Mouse (Mus musculus) heart, embryonic 14.5 days (tissue): ENCODE results near the gene Tyw5. TPM values are rescaled to one million over a fixed set of nuclear protein-coding genes. Genes with fewer than 3 reads are reported as not detected.

Experiments used
- ATAC-seq: fragments of 200-750 bp; cut with Nextera tagmentation; 2 replicates; pipeline ENCODE4 v1.8.0; 2017; ENCODE audit warnings: low read depth, moderate TSS enrichment; ENCODE audit not compliant: insufficient number of reproducible peaks, insufficient read depth, low FRiP score
- H3K27ac ChIP-seq, 2 experiments: fragments of 200-500 bp in 1 of 2; fragments of 300-500 bp in 1 of 2; sonication (generic) in 1 of 2; replicated peaks in 1 of 2; 2 replicates each; pipeline ENCODE4 v1.5.1; 2012 to 2014; ENCODE audit warnings: low read depth in 2 of 2, low read length in 2 of 2, control low read depth in 1 of 2, mild to moderate bottlenecking in 1 of 2, mixed read lengths in 1 of 2; ENCODE audit not compliant: control insufficient read depth in 1 of 2, insufficient read depth in 1 of 2
- H3K27me3 ChIP-seq: fragments of 300-500 bp; sonication (generic); 2 replicates; pipeline ENCODE4 v1.6.1; 2014; ENCODE audit warnings: mild to moderate bottlenecking, low read length, control low read depth; ENCODE audit not compliant: control insufficient read depth, insufficient read depth
- H3K36me3 ChIP-seq: fragments of 300-500 bp; sonication (generic); 2 replicates; pipeline ENCODE4 v1.6.1; 2014; ENCODE audit warnings: mild to moderate bottlenecking, control low read depth, low read length, mixed read lengths; ENCODE audit not compliant: control insufficient read depth, insufficient read depth
- H3K4me1 ChIP-seq, 2 experiments: fragments of 200-500 bp in 1 of 2; fragments of 300-500 bp in 1 of 2; sonication (generic) in 1 of 2; 2 replicates each; pipeline ENCODE4 v1.6.1; 2012 to 2014; ENCODE audit warnings: low read length in 2 of 2, control low read depth in 1 of 2, mixed read lengths in 1 of 2; ENCODE audit not compliant: control insufficient read depth in 2 of 2, insufficient read depth in 2 of 2
- H3K4me2 ChIP-seq: fragments of 300-500 bp; sonication (generic); 2 replicates; pipeline ENCODE4 v1.6.1; 2014; ENCODE audit warnings: mild to moderate bottlenecking, low read length
- H3K4me3 ChIP-seq, 2 experiments: fragments of 200-500 bp in 1 of 2; fragments of 300-500 bp in 1 of 2; sonication (generic) in 1 of 2; 2 replicates each; pipeline ENCODE4 v1.5.1; 2012 to 2014; ENCODE audit warnings: low read length in 2 of 2, mild to moderate bottlenecking in 2 of 2, control low read depth in 1 of 2, low read depth in 1 of 2, moderate library complexity in 1 of 2; ENCODE audit not compliant: control insufficient read depth in 1 of 2, insufficient read depth in 1 of 2
- H3K9ac ChIP-seq: fragments of 300-500 bp; sonication (generic); 2 replicates; pipeline ENCODE4 v1.6.1; 2014; ENCODE audit warnings: mild to moderate bottlenecking, low read length
- H3K9me3 ChIP-seq: fragments of 300-500 bp; sonication (generic); 2 replicates; pipeline ENCODE4 v1.6.1; 2016; ENCODE audit warnings: low read length, control low read depth; ENCODE audit not compliant: control insufficient read depth
- WGBS: fragments of 180-500 bp; shearing (Covaris S2); extraction: QIAGEN DNeasy Blood & Tissue Kit; methylation state at CpG from one replicate; pipeline ENCODE4 v1.1.7; 2014; 5-methylcytosine and 5-hydroxymethylcytosine counted together
- polyA plus RNA-seq: library from polyadenylated mRNA; unstranded; fragments of >200 nt; fragmentation: Nextera tagmentation; extraction: Ambion mirVana; gene quantifications from 2 replicates; pipeline ENCODE4 v1.2.1, GENCODE M21; 2014

Gene Tyw5
- polyA plus RNA-seq, 1 experiment from 2014 or later = 18.2 TPM

- Histone ChIP-seq H3K9me3 (no peaks in the 10 kb centered on the region), H3K4me3 (no peak overlapping the region), H3K4me2 (no peak overlapping the region)
Observed at GRCm38 (mm10) chr1:57433141-57433540, 26.2 kb upstream of the Tyw5 start.

GRCm38 (mm10) chr1:57429786-57430483, 23.0 kb upstream of the Tyw5 start:
- H3K27ac ChIP-seq = peak overlapping the region in 1 of 2 experiments; percentile 47; a peak in 2 of 4 replicates
- no peaks in the 10 kb centered on the region for H3K9me3 ChIP-seq
- no peaks in the 10 kb centered on the region for H3K27me3 ChIP-seq
- peak overlapping the region; percentile 49 for H3K4me2 ChIP-seq
- H3K4me3 ChIP-seq = no peak overlapping the region
- ATAC-seq = no peak
- no peaks in the 10 kb centered on the region for H3K36me3 ChIP-seq
- no peaks in the 10 kb centered on the region; a peak in 1 of 4 replicates for H3K4me1 ChIP-seq
- WGBS = 44% methylated on average over 12 of the region's 12 CpGs
- no peak overlapping the region for H3K9ac ChIP-seq

More at GRCm38 (mm10) chr1:57433141-57433540, 26.2 kb upstream of the Tyw5 start:
- H3K4me1 ChIP-seq = peaks cover 4 to 11% of the 10 kb centered on the region in 2 experiments; a peak in 3 of 4 replicates
- WGBS = 92% methylated on average over 7 of the region's 7 CpGs
- ATAC-seq = no peak
- no peak overlapping the region for H3K27ac ChIP-seq
- no peaks in the 10 kb centered on the region for H3K36me3 ChIP-seq
- no peak overlapping the region for H3K9ac ChIP-seq
- no peaks in the 10 kb centered on the region for H3K27me3 ChIP-seq

GRCm38 (mm10) chr1:57428368-57429308, 21.7 kb upstream of the Tyw5 start:
- ATAC-seq = no peak
- H3K36me3 ChIP-seq = no peaks in the 10 kb centered on the region
- H3K4me2 ChIP-seq = peak overlapping the region; percentile 46
- WGBS = 54% methylated on average over 16 of the region's 16 CpGs
- H3K4me3 ChIP-seq = no peak overlapping the region
- H3K27ac ChIP-seq = no peak overlapping the region
- H3K27me3 ChIP-seq = no peaks in the 10 kb centered on the region
- no peaks in the 10 kb centered on the region; a peak in 1 of 4 replicates for H3K4me1 ChIP-seq
- H3K9me3 ChIP-seq = no peaks in the 10 kb centered on the region
- no peak overlapping the region for H3K9ac ChIP-seq

GRCm38 (mm10) chr1:57423696-57424095, 16.8 kb upstream of the Tyw5 start:
- Histone ChIP-seq H3K9me3 (no peaks in the 10 kb centered on the region), H3K4me3 (no peak overlapping the region), H3K4me2 (no peak overlapping the region), H3K27ac (no peak overlapping the region), H3K4me1 (no peaks in the 10 kb centered on the region), H3K36me3 (no peaks in the 10 kb centered on the region), H3K27me3 (no peaks in the 10 kb centered on the region), H3K9ac (no peak overlapping the region)
- 3% methylated on average over 1 of the region's 1 CpGs for WGBS
- no peak for ATAC-seq

- Histone ChIP-seq H3K4me1 (peaks cover 0 to 8% of the 10 kb centered on the region in 2 experiments; a peak in 2 of 4 replicates), H3K27me3 (no peaks in the 10 kb centered on the region), H3K4me3 (no peak overlapping the region), H3K9ac (no peak overlapping the region), H3K36me3 (peaks cover 62% of the 10 kb centered on the region), H3K4me2 (no peak overlapping the region), H3K9me3 (0 out of 2 replicates have a peak, but pooled peaks cover 5% of the 10 kb centered on the region), H3K27ac (no peak overlapping the region)
- ATAC-seq = no peak
- 87% methylated on average over 2 of the region's 2 CpGs for WGBS
Observed at GRCm38 (mm10) chr1:57413397-57413796, 6.5 kb upstream of the Tyw5 start.

- Histone ChIP-seq H3K27ac (no peak overlapping the region), H3K9ac (no peak overlapping the region), H3K9me3 (no peaks in the 10 kb centered on the region), H3K4me3 (no peak overlapping the region), H3K27me3 (no peaks in the 10 kb centered on the region), H3K36me3 (peaks cover 37% of the 10 kb centered on the region), H3K4me2 (no peak overlapping the region; the same call in 1 of the 2 replicates), H3K4me1 (peaks cover 0 to 27% of the 10 kb centered on the region in 2 experiments; a peak in 2 of 4 replicates)
- WGBS = 74% methylated on average over 2 of the region's 2 CpGs
- no peak for ATAC-seq
Observed at GRCm38 (mm10) chr1:57408994-57409393, 2.1 kb upstream of the Tyw5 start.

GRCm38 (mm10) chr1:57402116-57402515, 4.8 kb downstream of the Tyw5 start:
- 93% methylated on average over 5 of the region's 5 CpGs for WGBS
- H3K27me3 ChIP-seq = no peaks in the 10 kb centered on the region
- no peak overlapping the region for H3K9ac ChIP-seq
- H3K4me2 ChIP-seq = no peak overlapping the region
- H3K4me1 ChIP-seq = peaks cover 0 to 7% of the 10 kb centered on the region in 2 experiments; a peak in 1 of 4 replicates
- no peaks in the 10 kb centered on the region for H3K9me3 ChIP-seq
- peaks cover 39% of the 10 kb centered on the region for H3K36me3 ChIP-seq
- H3K27ac ChIP-seq = no peak overlapping the region
- H3K4me3 ChIP-seq = no peak overlapping the region
- no peak for ATAC-seq
